Mouse (Mus musculus): ENCODE data around the gene Dab1. TPM values are rescaled to one million over a fixed set of nuclear protein-coding genes. Genes with fewer than 3 reads are reported as not detected.

Gene Dab1
- polyA plus RNA-seq, 1 experiment, result 1.1 TPM

DNA sequence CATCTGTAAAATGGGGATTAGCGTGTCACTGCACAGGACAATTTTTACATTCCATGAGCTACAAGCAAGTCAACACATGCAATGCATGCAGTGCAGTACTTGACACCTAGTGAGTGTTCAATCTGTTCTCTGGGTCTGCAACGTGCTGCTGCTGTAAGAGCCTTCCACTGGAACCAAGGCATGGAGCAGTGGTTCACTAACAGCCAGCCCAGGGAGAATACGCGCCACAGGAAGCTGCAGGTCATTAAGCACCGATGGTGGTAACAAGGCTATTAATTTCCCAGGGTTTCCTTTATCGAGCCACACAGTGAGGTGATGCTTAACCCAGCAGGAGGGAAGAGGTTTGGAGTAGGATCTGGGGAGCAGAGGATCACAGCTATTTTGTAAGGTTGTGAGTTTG is 36.6 kb downstream of the Dab1 start:
- no peak overlapping the region for H3K27ac ChIP-seq (ENCODE audit: control insufficient read depth, insufficient read depth, low read depth, low read length)
- H3K36me3 ChIP-seq (ENCODE audit: control insufficient read depth, insufficient read depth, low read length), result no peaks in the 10 kb centered on the region
- peaks cover 2% of the 10 kb centered on the region for H3K4me1 ChIP-seq (ENCODE audit: control insufficient read depth, insufficient read depth, low read length)
- no peak overlapping the region for H3K4me3 ChIP-seq (ENCODE audit: control insufficient read depth, low read depth, low read length)
- H3K27me3 ChIP-seq (ENCODE audit: control insufficient read depth, insufficient read depth, low read length), result no peaks in the 10 kb centered on the region
- TF ChIP-seq CTCF (IDR thresholded peaks at IDR 0.05; ENCODE audit: control insufficient read depth, insufficient read depth, insufficient replicate concordance, low read depth, low read length), result no peak
- no peak for TF ChIP-seq POLR2A (IDR thresholded peaks at IDR 0.05; ENCODE audit: control insufficient read depth, low read depth, low read length)

DNA sequence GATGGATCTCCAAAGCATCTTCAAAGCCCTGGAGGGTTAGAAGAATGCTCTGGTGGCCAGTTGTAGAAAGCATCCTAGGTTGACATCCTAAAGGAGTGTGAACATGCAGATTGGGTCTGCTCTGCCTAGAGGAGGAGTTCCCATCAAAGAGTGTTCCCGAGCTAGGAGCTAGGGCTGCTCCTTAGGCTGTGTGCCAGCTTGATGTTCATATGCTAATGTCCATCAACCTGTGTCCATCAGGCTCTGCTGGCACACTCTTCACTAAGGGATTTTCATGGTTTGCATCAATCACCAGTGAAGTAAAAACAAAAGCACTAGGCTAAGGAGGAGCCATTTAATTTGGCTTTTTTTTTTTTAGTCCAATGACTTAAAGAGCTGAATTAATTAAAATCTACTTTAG is 42.2 kb downstream of the Dab1 start:
- Histone ChIP-seq H3K4me3 (ENCODE audit: control insufficient read depth, low read depth, low read length) (no peak overlapping the region), H3K4me1 (ENCODE audit: control insufficient read depth, insufficient read depth, low read length) (peaks cover 2% of the 10 kb centered on the region), H3K27ac (ENCODE audit: control insufficient read depth, insufficient read depth, low read depth, low read length) (no peak overlapping the region), H3K36me3 (ENCODE audit: control insufficient read depth, insufficient read depth, low read length) (no peaks in the 10 kb centered on the region), H3K27me3 (ENCODE audit: control insufficient read depth, insufficient read depth, low read length) (no peaks in the 10 kb centered on the region)
- TF ChIP-seq POLR2A (IDR thresholded peaks at IDR 0.05; ENCODE audit: control insufficient read depth, low read depth, low read length) (no peak), CTCF (IDR thresholded peaks at IDR 0.05; ENCODE audit: control insufficient read depth, insufficient read depth, insufficient replicate concordance, low read depth, low read length) (no peak)

DNA sequence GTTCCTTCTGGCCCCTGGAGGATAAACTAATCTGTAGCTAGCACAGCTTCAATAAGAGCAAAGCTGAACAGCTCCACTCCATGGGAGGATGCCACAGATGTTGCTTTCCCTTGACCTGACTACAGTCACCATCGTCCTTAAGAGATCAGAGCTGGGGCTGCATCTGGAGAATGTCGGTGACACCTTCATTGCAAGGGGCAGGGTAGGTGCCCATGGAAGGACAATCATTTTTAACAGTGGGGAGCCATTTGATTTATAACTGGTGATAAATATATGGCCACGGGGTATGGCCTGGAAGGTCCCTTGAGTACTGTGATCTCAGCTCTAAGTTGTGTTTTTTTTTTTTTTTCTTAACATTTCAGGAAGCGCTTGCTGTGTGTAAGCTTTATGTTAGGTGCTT is 48.3 kb downstream of the Dab1 start:
- Histone ChIP-seq H3K4me3 (ENCODE audit: control insufficient read depth, low read depth, low read length) (no peak overlapping the region), H3K27ac (ENCODE audit: control insufficient read depth, insufficient read depth, low read depth, low read length) (no peak overlapping the region), H3K4me1 (ENCODE audit: control insufficient read depth, insufficient read depth, low read length) (no peaks in the 10 kb centered on the region), H3K36me3 (ENCODE audit: control insufficient read depth, insufficient read depth, low read length) (no peaks in the 10 kb centered on the region), H3K27me3 (ENCODE audit: control insufficient read depth, insufficient read depth, low read length) (no peaks in the 10 kb centered on the region)
- TF ChIP-seq CTCF (IDR thresholded peaks at IDR 0.05; ENCODE audit: control insufficient read depth, insufficient read depth, insufficient replicate concordance, low read depth, low read length) (no peak), POLR2A (IDR thresholded peaks at IDR 0.05; ENCODE audit: control insufficient read depth, low read depth, low read length) (no peak)

DNA sequence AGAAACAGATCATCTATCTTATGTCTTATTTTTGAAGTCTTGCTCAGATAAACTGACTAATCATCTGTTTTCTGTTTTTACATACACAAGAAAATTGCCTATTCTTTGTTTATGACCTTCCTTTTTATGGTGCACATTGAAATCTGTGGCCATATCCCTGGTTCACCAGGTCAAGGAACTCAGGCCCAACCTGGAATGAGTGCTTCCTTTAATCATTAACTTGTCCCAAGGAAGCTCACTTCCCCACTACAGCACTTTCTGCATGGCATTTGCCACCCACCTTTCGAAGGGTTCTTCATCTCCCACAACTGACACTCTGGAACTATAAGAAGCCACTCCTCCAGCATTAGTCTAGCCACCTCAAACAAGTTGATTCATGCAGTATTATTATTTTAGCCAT is 58.0 kb downstream of the Dab1 start:
- Histone ChIP-seq H3K4me3 (ENCODE audit: control insufficient read depth, low read depth, low read length) (no peak overlapping the region), H3K4me1 (ENCODE audit: control insufficient read depth, insufficient read depth, low read length) (no peaks in the 10 kb centered on the region), H3K36me3 (ENCODE audit: control insufficient read depth, insufficient read depth, low read length) (no peaks in the 10 kb centered on the region), H3K27ac (ENCODE audit: control insufficient read depth, insufficient read depth, low read depth, low read length) (no peak overlapping the region), H3K27me3 (ENCODE audit: control insufficient read depth, insufficient read depth, low read length) (no peaks in the 10 kb centered on the region)
- TF ChIP-seq CTCF (IDR thresholded peaks at IDR 0.05; ENCODE audit: control insufficient read depth, insufficient read depth, insufficient replicate concordance, low read depth, low read length) (no peak), POLR2A (IDR thresholded peaks at IDR 0.05; ENCODE audit: control insufficient read depth, low read depth, low read length) (no peak)

DNA sequence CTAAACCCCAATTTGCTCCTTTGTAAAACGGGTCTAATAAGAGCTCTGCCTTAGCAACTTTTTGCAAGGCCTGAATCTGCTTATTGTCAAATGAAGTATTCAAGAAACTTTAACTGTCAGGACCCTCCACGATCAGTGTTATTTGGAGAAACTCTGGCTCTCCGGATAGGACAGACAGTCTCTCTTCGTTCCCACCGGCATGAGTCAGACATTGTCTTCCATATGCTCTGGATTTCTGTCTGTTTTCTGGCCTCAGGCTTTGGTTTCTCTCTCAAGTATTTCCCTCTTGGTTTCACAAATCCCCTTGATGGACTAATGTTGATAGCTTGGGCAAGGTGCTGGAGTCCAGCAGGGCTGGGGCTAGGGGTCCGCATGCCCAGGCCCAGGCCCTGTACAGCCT is 59.3 kb downstream of the Dab1 start:
- TF ChIP-seq POLR2A (IDR thresholded peaks at IDR 0.05; ENCODE audit: control insufficient read depth, low read depth, low read length), result no peak
- TF ChIP-seq CTCF (IDR thresholded peaks at IDR 0.05; ENCODE audit: control insufficient read depth, insufficient read depth, insufficient replicate concordance, low read depth, low read length), result no peak
- Histone ChIP-seq H3K36me3 (ENCODE audit: control insufficient read depth, insufficient read depth, low read length) (no peaks in the 10 kb centered on the region), H3K27ac (ENCODE audit: control insufficient read depth, insufficient read depth, low read depth, low read length) (no peak overlapping the region), H3K4me3 (ENCODE audit: control insufficient read depth, low read depth, low read length) (no peak overlapping the region), H3K27me3 (ENCODE audit: control insufficient read depth, insufficient read depth, low read length) (no peaks in the 10 kb centered on the region), H3K4me1 (ENCODE audit: control insufficient read depth, insufficient read depth, low read length) (no peaks in the 10 kb centered on the region)

DNA sequence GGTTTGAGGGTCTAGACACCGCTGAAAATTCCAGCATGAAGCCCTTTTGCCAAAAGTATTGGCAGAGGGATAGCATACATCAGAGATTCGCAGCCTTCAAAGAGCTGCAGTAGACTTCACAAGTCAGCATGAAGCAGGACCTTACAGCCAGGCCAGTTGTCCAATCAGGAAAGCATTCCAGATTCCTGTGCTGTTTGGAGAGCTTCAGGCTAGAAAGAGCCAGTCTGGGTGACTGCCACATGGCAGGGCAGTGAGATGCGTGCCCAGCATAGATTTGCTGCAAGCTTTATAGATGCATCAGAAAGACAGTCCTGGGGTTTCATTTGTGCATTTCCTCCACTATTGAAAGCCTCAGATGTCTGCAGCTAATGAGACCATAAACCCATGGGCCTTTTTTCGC is 66.0 kb downstream of the Dab1 start:
- Histone ChIP-seq H3K27me3 (ENCODE audit: control insufficient read depth, insufficient read depth, low read length) (no peaks in the 10 kb centered on the region), H3K4me1 (ENCODE audit: control insufficient read depth, insufficient read depth, low read length) (no peaks in the 10 kb centered on the region), H3K27ac (ENCODE audit: control insufficient read depth, insufficient read depth, low read depth, low read length) (no peak overlapping the region), H3K4me3 (ENCODE audit: control insufficient read depth, low read depth, low read length) (no peak overlapping the region), H3K36me3 (ENCODE audit: control insufficient read depth, insufficient read depth, low read length) (no peaks in the 10 kb centered on the region)
- no peak for TF ChIP-seq POLR2A (IDR thresholded peaks at IDR 0.05; ENCODE audit: control insufficient read depth, low read depth, low read length)
- no peak for TF ChIP-seq CTCF (IDR thresholded peaks at IDR 0.05; ENCODE audit: control insufficient read depth, insufficient read depth, insufficient replicate concordance, low read depth, low read length)

DNA sequence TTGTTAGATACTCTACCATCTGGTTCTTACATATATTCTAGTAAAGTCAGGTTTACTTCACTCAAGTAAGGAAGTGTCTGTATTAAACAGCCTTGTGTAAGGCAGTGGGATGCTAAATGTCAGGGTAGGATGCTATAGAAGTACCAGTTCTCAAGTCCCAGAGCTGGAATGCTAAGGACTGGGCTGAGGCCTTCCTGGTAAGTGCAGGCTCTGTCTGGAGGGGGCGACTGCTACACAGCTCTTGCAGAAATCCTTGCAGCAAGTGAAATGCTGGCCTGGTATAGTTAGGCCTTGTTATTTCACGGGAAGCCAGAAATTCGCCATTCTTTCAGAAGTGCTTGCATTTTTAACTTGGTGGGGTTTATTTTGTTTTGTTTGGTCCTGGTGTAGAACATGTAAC is 72.6 kb downstream of the Dab1 start:
- no peak for TF ChIP-seq POLR2A (IDR thresholded peaks at IDR 0.05; ENCODE audit: control insufficient read depth, low read depth, low read length)
- no peak for TF ChIP-seq CTCF (IDR thresholded peaks at IDR 0.05; ENCODE audit: control insufficient read depth, insufficient read depth, insufficient replicate concordance, low read depth, low read length)
- H3K4me3 ChIP-seq (ENCODE audit: control insufficient read depth, low read depth, low read length), result no peak overlapping the region

DNA sequence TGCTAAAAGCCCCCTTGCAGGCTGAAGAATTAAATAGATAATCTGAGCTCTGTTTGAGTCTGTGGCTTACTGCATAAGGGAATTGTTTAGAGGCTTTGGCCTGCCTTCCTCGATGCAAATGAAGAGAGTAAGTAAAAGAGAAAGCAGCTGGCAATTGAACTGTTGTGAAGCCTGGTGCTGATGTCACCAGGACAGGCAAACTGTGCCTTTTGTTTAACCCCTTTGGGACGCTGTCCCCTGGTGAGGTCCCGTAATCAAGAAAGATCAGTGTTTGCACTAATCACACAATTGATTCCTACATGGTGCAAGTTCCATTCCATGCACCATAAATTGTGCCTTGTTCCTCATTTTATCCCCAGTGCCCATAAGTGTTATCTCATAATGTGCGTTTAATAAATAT is 80.6 kb downstream of the Dab1 start:
- Histone ChIP-seq H3K27me3 (ENCODE audit: control insufficient read depth, insufficient read depth, low read length) (no peaks in the 10 kb centered on the region), H3K36me3 (ENCODE audit: control insufficient read depth, insufficient read depth, low read length) (no peaks in the 10 kb centered on the region), H3K27ac (ENCODE audit: control insufficient read depth, insufficient read depth, low read depth, low read length) (no peak overlapping the region), H3K4me1 (ENCODE audit: control insufficient read depth, insufficient read depth, low read length) (no peaks in the 10 kb centered on the region), H3K4me3 (ENCODE audit: control insufficient read depth, low read depth, low read length) (no peak overlapping the region)
- TF ChIP-seq POLR2A (IDR thresholded peaks at IDR 0.05; ENCODE audit: control insufficient read depth, low read depth, low read length) (no peak), CTCF (IDR thresholded peaks at IDR 0.05; ENCODE audit: control insufficient read depth, insufficient read depth, insufficient replicate concordance, low read depth, low read length) (no peak)

More for the DNA sequence above, 72.6 kb downstream of the Dab1 start:
- no peaks in the 10 kb centered on the region for H3K27me3 ChIP-seq (ENCODE audit: control insufficient read depth, insufficient read depth, low read length)
- no peaks in the 10 kb centered on the region for H3K36me3 ChIP-seq (ENCODE audit: control insufficient read depth, insufficient read depth, low read length)
- no peak overlapping the region for H3K27ac ChIP-seq (ENCODE audit: control insufficient read depth, insufficient read depth, low read depth, low read length)
- H3K4me1 ChIP-seq (ENCODE audit: control insufficient read depth, insufficient read depth, low read length), result no peaks in the 10 kb centered on the region
